Mouse (Mus musculus) urinary bladder, postnatal 10 days (tissue): ENCODE results near the gene Eif1b.
"Not testable (repeated sequence)": the region's sequence is repeated elsewhere in the genome, so short reads cannot be mapped to it uniquely, and the experiment has no call there.

Source experiments
- DNase-seq: peaks from one replicate; pipeline ENCODE4 v3.0.0; 2022; ENCODE audit warnings: low spot score

Eif1b gene

DNA sequence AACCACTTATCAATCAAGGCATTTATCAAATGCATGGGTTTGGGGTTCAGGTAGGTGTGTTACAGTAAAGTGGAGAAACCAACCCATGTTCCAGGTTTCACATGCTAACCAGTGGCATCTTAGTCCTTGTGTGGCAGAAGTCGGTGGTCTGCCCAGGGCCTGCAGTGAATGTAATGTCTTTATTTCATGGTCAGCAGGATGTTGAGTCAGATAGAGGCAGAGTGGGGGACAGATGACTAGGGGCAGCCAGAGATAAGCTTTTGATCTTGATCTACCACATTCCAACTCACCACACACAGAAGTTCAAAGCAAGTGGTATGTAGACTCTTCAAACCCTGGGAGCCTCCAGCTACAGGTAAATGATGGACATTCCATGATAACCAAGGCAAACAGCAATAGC lies 29.1 kb downstream of the Eif1b start:
- no peak for DNase-seq

DNA sequence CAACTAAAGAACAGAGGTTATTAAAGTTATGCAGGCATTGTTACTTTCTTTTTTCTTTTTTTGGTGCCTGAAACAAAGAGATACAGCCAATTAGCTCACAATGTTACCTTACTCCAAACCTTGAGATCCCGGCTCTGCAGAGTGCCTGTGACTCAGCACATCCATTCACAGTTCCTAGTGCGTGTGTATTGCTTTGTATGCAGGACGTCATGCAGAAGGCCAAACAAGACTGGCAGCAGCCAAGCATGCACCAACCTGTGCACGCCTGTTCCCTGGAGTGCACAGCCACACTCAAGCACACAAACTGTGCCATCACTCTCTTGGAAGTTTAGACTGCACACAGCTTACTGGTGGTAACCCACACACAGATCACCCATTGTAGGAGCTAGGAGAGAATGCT lies 35.2 kb downstream of the Eif1b start:
- DNase-seq = no peak

DNA sequence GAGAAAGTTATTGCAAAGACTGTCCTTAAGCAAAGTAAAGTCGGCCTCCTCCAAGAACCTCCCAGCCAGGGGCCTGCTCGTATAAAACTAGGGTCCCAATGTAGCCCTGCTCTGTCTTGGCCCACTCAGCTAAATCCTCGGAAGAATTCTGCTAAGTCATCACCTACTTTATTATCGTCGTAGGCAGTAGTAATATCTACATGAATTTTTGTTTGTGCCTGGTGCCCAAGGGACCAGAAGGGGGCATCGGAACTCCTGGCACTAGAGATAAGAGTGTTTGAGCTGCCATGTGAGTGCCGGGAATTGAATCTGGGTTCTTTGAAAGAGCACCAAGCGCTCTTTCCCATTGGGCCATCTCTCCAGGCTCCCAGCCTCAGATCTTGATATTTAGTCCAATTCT lies 35.9 kb downstream of the Eif1b start:
- no peak for DNase-seq

DNA sequence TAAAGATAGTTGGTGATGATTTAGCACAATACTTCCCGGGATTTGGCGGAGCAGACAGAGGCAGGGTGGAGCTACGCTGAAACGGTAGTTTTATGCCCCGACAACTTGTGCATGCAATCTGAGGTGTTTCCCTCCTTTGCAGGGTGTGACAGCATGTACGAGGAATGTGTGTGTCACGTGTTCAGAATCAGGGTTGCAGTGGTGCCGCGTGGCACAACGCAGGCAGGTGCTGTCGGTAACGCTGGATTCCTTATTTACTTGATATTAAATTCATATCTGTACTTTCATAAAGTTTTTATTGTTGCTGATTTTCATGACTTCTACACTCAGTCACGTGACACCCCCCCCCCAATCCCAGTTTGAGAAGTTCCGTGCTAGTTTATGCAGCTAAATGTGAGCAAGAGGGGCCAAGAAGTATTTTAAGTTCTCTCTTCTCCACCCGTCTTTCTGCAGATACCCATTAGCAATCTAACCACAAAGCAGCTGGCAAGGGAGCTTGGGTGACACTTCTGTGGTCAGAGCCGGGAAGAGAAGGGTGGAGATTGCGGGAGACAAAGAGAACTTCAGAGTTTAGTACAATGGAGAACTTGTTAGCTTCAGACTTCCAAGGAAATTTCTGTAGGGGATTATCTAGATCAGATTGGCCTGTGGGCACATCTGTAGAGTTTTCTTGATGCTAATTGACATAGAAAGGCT lies 36.9 kb downstream of the Eif1b start:
- DNase-seq = no peak

DNA sequence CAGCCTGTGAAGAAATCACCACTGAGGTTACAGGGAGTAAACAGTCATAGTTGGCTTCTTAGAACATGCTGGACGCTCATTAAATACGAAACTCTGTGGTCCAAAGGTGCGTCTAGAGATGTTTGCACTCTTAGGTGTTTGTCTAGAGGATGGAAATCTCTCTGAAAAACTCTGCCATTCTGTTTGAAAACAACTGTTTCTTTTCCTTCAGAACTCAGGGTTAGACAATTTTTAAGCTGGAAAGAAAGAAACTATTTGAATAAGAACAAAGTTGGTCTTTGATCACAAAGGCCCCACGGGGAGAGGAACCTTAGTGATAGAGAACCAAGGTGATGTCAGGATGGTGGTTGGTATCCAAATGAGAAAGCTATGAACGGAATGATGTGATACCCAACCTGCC lies 38.4 kb downstream of the Eif1b start:
- DNase-seq = no peak

DNA sequence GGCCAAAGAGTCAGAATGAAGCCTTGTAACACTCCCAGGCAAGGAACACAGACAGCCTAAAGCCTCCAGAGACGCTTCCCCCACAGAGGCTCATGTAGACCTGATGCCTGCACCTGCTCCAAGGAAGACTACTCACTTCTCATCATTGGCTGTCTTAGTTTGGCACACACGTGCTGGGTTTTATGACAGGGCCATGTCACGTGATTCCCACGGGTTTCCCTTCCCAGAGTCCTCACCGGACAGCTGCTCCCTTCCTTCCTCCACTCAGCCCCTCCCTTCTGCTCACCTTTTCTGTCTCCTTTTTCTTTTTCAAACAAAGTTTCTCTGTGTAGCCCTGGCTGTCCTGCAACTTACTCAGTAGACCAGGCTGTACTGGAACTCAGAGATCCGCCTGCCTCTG lies 40.0 kb downstream of the Eif1b start:
- no peak for DNase-seq

DNA sequence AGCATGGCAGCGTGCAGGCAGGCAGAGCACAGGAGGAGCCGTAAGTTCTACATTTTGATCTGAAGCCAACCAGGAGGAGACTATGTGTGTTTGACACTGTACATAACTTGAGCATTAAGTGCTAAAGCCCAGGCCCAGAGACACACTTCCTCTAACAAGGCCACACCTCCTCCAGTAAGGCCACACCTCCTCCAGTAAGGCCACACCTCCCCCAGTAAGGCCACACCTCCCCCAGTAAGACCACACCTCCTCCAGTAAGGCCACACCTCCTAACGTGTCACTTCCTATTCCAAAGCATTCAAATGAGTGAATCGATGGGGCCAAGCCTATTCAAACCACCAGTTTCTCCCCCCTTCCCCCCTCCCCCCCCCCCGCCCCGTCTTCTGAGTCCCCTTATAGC lies 40.7 kb downstream of the Eif1b start:
- no peak for DNase-seq

DNA sequence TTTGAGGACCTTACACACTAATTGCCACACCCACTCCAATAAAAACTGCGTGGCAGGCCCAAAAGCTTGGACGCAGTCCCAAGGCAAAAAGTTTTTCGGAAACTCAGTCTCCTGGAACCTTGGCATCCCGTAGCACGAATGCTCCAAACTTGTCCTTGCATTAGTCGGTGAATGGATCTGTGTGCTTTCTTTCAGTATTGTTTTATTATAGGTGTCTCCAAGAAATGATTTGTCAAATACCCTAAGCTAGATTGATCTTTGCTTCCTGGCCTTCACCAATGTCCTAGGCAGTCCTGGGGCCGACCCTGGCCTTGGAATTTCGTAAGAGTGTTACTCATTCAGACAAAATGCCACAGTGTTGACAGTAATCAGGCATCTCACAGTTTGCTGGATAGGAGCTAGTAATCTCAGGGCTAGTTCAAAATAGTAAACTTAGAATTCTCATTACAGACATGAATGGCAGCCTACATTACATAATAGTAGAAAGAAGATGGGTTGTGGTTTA lies 41.5 kb downstream of the Eif1b start:
- DNase-seq = not testable (repeated sequence)

DNA sequence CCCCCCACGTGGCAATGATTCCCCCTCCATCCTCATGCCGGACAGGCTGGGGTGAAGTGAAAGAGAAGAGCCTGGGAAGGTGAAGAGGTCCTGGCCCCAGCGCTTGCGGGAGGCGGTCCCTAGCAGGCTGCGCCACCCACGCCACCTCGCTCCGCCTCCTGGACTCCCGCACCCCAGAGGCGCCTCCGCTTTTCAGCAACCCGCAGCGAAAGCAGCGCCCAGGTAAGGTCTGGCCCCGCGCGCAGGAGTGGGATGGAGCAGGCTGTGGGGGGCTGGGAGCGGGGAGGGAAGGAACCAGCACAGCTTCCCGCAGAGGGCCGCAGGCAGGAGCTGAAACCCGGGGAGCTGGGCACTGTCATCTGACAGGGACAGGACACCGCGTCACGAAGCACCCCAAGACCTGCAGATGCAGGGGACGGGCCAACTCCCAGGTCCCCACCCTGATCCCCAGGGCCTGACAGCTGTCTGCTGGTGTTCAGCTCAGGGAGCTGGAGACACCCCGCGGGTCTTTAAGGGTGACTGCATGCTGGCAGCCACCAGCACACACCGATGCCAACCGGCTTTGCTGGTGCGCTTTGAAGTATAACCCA lies 47.7 kb downstream of the Eif1b start, which contains the start of gene Entpd3:
TSS of gene Entpd3 (plus strand) at position 157 of the 590 bp plus-strand sequence.
- DNase-seq = no peak

DNA sequence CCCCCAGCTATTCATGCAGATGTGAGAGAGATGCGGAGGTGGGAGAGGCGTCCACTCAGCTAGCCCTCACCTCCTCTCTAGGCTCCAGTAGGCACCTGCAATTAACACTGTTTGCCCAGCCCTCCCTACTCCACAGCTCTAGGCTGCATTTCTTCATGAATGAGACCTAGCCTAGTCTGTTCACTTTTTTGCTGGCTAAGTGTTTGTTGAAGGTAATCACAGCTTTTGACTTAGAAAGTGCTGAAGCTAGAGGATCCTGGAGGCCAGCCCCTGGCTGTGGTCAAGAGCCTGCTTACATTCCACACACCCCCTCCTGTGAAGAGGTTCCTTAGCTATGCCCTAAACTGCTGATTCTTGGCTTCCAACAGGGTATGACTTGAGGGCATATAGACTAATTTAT lies 49.4 kb downstream of the Eif1b start:
- no peak for DNase-seq

DNA sequence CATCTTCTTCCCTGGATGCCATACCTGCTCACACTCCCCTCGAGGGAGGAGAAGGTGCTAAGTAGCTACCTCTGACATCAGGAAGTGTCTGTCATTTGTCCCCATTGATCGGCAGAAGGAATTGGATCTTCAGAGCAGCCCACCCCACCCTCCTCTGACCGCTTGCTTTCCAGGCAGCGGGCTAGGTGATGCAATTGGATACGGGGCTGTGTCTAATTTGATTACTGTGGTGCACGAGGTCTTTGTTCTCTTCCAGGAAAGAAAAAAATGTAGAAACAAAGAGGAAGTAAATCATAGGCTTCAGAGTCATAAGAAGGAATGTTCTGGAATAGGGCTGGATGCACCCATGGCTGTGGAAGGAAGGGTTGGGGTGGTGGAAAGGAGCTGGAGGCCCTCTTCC lies 50.2 kb downstream of the Eif1b start:
- DNase-seq = no peak
